Mouse (Mus musculus): ENCODE measurements at regions not wholly inside any gene's neighbourhood (a gene's known extent, or its start where the extent isn't known, plus 50 kb on each side); places are given as distances from the start of the nearest gene placed in this dataset.

DNA sequence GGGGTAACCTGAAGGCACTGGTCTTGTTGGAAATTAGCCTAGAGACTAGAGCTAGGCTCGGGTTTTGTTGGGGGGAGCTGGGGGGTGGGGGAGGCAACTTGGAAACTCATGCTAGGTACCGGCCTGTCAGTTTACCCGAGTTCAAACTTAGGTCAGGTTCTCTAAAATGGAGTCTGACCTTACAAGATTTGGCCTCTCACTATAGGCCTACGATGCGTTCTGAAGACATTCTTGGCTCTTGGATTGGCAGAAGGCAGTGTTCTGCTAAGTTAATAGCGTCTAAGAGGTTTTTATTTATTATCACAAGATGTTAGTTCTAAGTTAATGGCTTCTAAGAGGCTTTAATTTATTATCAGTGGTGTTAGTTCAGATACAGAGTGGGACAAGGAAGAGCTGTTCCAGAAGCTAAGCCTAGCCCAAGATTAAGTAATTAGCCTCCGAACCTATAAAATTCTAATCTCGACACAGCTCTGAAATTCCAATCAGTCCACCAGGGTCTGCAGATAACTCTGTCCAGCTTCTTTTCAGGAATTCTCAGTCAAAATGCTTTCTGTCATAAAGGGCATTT, 109.0 kb downstream of the Rpap3 start:
- dilution Hi-C loops (cut with MboI; ENCODE audit: extremely low pct_ligation_motif_present, extremely low pct_unique_long_range_greater_than_20kb, low sequenced_read_pairs) (no loop called here), in situ Hi-C loops (cut with MboI; ENCODE audit: low pct_ligation_motif_present, low pct_unique_long_range_greater_than_20kb, low sequenced_read_pairs) (loop anchor here (25.0 kb wide), 1 partner anchor 1341 kb away; the partner anchor contains the start of gene Tuba1b)

DNA sequence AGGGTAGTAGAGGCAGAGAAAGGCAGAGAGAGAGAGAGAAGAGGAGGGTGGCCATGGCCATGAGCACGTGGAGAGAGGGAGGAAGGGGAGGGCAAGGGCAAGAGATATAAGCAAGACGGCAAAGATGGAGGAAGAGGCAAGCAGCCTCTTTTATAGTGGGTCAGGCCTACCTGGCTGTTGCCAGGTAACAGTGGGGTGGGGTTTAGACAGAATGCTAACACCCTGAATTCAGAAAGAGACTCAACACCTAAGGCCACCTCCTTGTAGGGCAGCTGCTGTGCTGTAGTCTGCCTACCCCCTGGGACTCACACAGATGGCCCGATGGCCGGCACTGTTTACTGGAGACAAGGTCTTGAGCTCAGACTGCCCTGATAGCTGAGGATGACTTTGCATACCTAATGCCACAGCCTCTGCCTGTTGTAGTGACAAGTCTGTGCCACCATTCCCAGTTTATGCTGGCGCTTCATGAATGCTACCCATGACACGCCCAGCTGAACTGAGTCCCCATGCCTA, 110.3 kb downstream of the Rpap3 start:
- H3K9me3 ChIP-seq (replicated peaks; ENCODE audit: low read length) = no peaks in the 10 kb centered on the region
- H3K4me3 ChIP-seq (replicated peaks in 1 of 3; ENCODE audit: low read depth in 2 of 3, low read length in 2 of 3, poor library complexity in 1 of 3) = no peak overlapping the region
- dilution Hi-C loops (cut with MboI; ENCODE audit: extremely low pct_ligation_motif_present, extremely low pct_unique_long_range_greater_than_20kb, low sequenced_read_pairs) (no loop called here), in situ Hi-C loops (cut with MboI; ENCODE audit: low pct_ligation_motif_present, low pct_unique_long_range_greater_than_20kb, low sequenced_read_pairs) (loop anchor here (25.0 kb wide), 1 partner anchor 1342 kb away; the partner anchor contains the start of gene Tuba1b)
- H3K9ac ChIP-seq (ENCODE audit: insufficient read depth, low read depth) = no peak overlapping the region
- H3K4me2 ChIP-seq (ENCODE audit: insufficient read depth, low read depth, poor library complexity, severe bottlenecking) = no peak overlapping the region
- H3K79me2 ChIP-seq (replicated peaks; ENCODE audit: control insufficient read depth, extremely low read depth, insufficient read depth, poor library complexity, severe bottlenecking) = no peaks in the 10 kb centered on the region
- peaks cover 17 to 26% of the 10 kb centered on the region in 2 experiments for H3K4me1 ChIP-seq (ENCODE audit: control insufficient read depth in 1 of 2, insufficient read depth in 2 of 2)
- no peaks in the 10 kb centered on the region for H3K36me3 ChIP-seq (replicated peaks in 1 of 2; ENCODE audit: control insufficient read depth in 1 of 2, insufficient read depth in 1 of 2, low read length in 1 of 2)
- H3K27me3 ChIP-seq (replicated peaks) = no peaks in the 10 kb centered on the region
- TF ChIP-seq E2F4 (IDR thresholded peaks at IDR 0.05; ENCODE audit: insufficient replicate concordance, low read depth, low read length) = no peak
- no peak for TF ChIP-seq TCF12 (IDR thresholded peaks at IDR 0.05; ENCODE audit: low read depth, low read length)
- no peak for TF ChIP-seq ZKSCAN1 (IDR thresholded peaks at IDR 0.05; ENCODE audit: borderline replicate concordance, low read depth, low read length)
- no peak for DNase-seq (ENCODE audit: extremely low read depth)
- H3K27ac ChIP-seq (ENCODE audit: insufficient read depth, low read depth) = no peak overlapping the region

More for the DNA sequence above, 109.0 kb downstream of the Rpap3 start:
- Histone ChIP-seq H3K4me3 (replicated peaks in 1 of 3; ENCODE audit: low read depth in 2 of 3, low read length in 2 of 3, poor library complexity in 1 of 3) (no peak overlapping the region), H3K4me1 (ENCODE audit: control insufficient read depth in 1 of 2, insufficient read depth in 2 of 2) (peaks cover 14 to 19% of the 10 kb centered on the region in 2 experiments), H3K27ac (ENCODE audit: insufficient read depth, low read depth) (no peak overlapping the region), H3K79me2 (replicated peaks; ENCODE audit: control insufficient read depth, extremely low read depth, insufficient read depth, poor library complexity, severe bottlenecking) (no peaks in the 10 kb centered on the region), H3K9ac (ENCODE audit: insufficient read depth, low read depth) (no peak overlapping the region), H3K4me2 (ENCODE audit: insufficient read depth, low read depth, poor library complexity, severe bottlenecking) (no peak overlapping the region), H3K9me3 (replicated peaks; ENCODE audit: low read length) (no peaks in the 10 kb centered on the region), H3K27me3 (replicated peaks) (no peaks in the 10 kb centered on the region), H3K36me3 (replicated peaks in 1 of 2; ENCODE audit: control insufficient read depth in 1 of 2, insufficient read depth in 1 of 2, low read length in 1 of 2) (no peaks in the 10 kb centered on the region)
- TF ChIP-seq CHD1 (IDR thresholded peaks at IDR 0.05; ENCODE audit: low read depth, low read length) = no peak
- TF ChIP-seq RAD21 (IDR thresholded peaks at IDR 0.05; ENCODE audit: low read depth, low read length) = no peak
- no peak for TF ChIP-seq TBP (conservative IDR thresholded peaks at IDR 0.05; ENCODE audit: low read depth, low read length)
- no peak for TF ChIP-seq GABPA (IDR thresholded peaks at IDR 0.05; ENCODE audit: insufficient replicate concordance, low read depth, low read length)
- TF ChIP-seq JUND (conservative IDR thresholded peaks at IDR 0.05; ENCODE audit: low read depth, low read length) = no peak
- no peak for TF ChIP-seq MEF2A (IDR thresholded peaks at IDR 0.05; ENCODE audit: borderline replicate concordance, low read depth, low read length)
- no peak for TF ChIP-seq ZNF384 (IDR thresholded peaks at IDR 0.05; ENCODE audit: low read depth, low read length)
- TF ChIP-seq E2F4 (IDR thresholded peaks at IDR 0.05; ENCODE audit: insufficient replicate concordance, low read depth, low read length) = no peak
- TF ChIP-seq ZC3H11A (IDR thresholded peaks at IDR 0.05; ENCODE audit: low read depth, low read length) = no peak
- no peak for TF ChIP-seq CTCF (conservative IDR thresholded peaks at IDR 0.05 in 1 of 2, IDR thresholded peaks at IDR 0.05 in 1 of 2; ENCODE audit: low read depth in 2 of 2, low read length in 2 of 2)
- TF ChIP-seq CHD2 (IDR thresholded peaks at IDR 0.05; ENCODE audit: low read length) = no peak
- no peak for TF ChIP-seq ZMIZ1 (IDR thresholded peaks at IDR 0.05; ENCODE audit: low read depth, low read length)
- no peak for TF ChIP-seq POLR2AphosphoS2 (IDR thresholded peaks at IDR 0.05; ENCODE audit: low read depth, low read length)
- no peak for TF ChIP-seq POLR2A (IDR thresholded peaks at IDR 0.05; ENCODE audit: low read depth, low read length)
- TF ChIP-seq MAFK (IDR thresholded peaks at IDR 0.05; ENCODE audit: insufficient replicate concordance, low read length) = no peak
- TF ChIP-seq UBTF (IDR thresholded peaks at IDR 0.05; ENCODE audit: low read depth, low read length) = no peak
- no peak for DNase-seq (ENCODE audit: extremely low read depth)
